Mouse (Mus musculus) stomach, embryonic 16.5 days (tissue): Measurements from ENCODE around the gene Pacsin2. TPM values are rescaled to one million over a fixed set of nuclear protein-coding genes. Genes with fewer than 3 reads are reported as not detected.
"Not testable (repeated sequence)": the region's sequence is repeated elsewhere in the genome, so short reads cannot be mapped to it uniquely, and the experiment has no call there.

ENCODE experiments used
- ATAC-seq: fragments of 200-750 bp; cut with Nextera tagmentation; 2 replicates; pipeline ENCODE4 v1.8.0; 2017; ENCODE audit warnings: moderate number of reproducible peaks, moderate TSS enrichment; ENCODE audit not compliant: insufficient read depth, low FRiP score
- H3K27ac ChIP-seq: fragments of 300-500 bp; sonication (generic); 2 replicates; pipeline ENCODE4 v1.5.1; 2014; ENCODE audit warnings: low read length
- H3K27me3 ChIP-seq: fragments of 300-500 bp; sonication (generic); 2 replicates; pipeline ENCODE4 v1.6.1; 2014; ENCODE audit warnings: low read length, control low read depth, mixed read lengths; ENCODE audit not compliant: control insufficient read depth, insufficient read depth
- H3K36me3 ChIP-seq: fragments of 300-500 bp; sonication (generic); 2 replicates; pipeline ENCODE4 v1.6.1; 2014; ENCODE audit warnings: low read length; ENCODE audit not compliant: control insufficient read depth, insufficient read depth
- H3K4me1 ChIP-seq: fragments of 300-500 bp; sonication (generic); 2 replicates; pipeline ENCODE4 v1.6.1; 2014; ENCODE audit warnings: low read length, control low read depth, mixed read lengths; ENCODE audit not compliant: control insufficient read depth, insufficient read depth
- H3K4me2 ChIP-seq: fragments of 300-500 bp; sonication (generic); 2 replicates; pipeline ENCODE4 v1.6.1; 2014; ENCODE audit warnings: low read depth, low read length, mixed read lengths
- H3K4me3 ChIP-seq: fragments of 300-500 bp; sonication (generic); replicated peaks from 2 replicates; pipeline ENCODE4 v1.5.1; 2014; ENCODE audit warnings: mild to moderate bottlenecking, low read length
- H3K9ac ChIP-seq: fragments of 300-500 bp; sonication (generic); 2 replicates; pipeline ENCODE4 v1.6.1; 2014; ENCODE audit warnings: low read length
- H3K9me3 ChIP-seq: fragments of 300-500 bp; sonication (generic); replicated peaks from 2 replicates; pipeline ENCODE4 v1.6.1; 2016; ENCODE audit warnings: low read length, control low read depth; ENCODE audit not compliant: control insufficient read depth
- whole genome bisulfite sequencing: fragments of 180-500 bp; shearing (Covaris S2); extraction: QIAGEN DNeasy Blood & Tissue Kit; methylation state at CpG from one replicate; pipeline ENCODE4 v1.1.7; 2014; 5-methylcytosine and 5-hydroxymethylcytosine counted together
- polyA plus RNA-seq: library from polyadenylated mRNA; unstranded; fragments of >200 nt; fragmentation: Nextera tagmentation; extraction: Ambion mirVana; gene quantifications from 2 replicates; pipeline ENCODE4 v1.2.1, GENCODE M21; 2015

Gene Pacsin2
- 64.5 and 67.9 TPM in 2 replicates for polyA plus RNA-seq

- no peaks in the 10 kb centered on the region for H3K36me3 ChIP-seq
- H3K4me1 ChIP-seq = peaks cover 9% of the 10 kb centered on the region
- under 1% methylated on average over 83 of the region's 88 CpGs for WGBS
- H3K27me3 ChIP-seq = no peaks in the 10 kb centered on the region
- H3K4me3 ChIP-seq = peak within 1 kb of the TSS; percentile 81
- H3K9me3 ChIP-seq = no peaks in the 10 kb centered on the region
- H3K27ac ChIP-seq = peak within 1 kb of the TSS; percentile 72
- ATAC-seq = peak; percentile 99
- H3K9ac ChIP-seq = peak within 1 kb of the TSS; percentile 86
- peak within 1 kb of the TSS; percentile 96 for H3K4me2 ChIP-seq
These were observed at the start of gene Pacsin2 for GRCm38 (mm10) chr15:83464083-83464904. TSS of gene Pacsin2 (minus strand) at chr15:83464606.

DNA sequence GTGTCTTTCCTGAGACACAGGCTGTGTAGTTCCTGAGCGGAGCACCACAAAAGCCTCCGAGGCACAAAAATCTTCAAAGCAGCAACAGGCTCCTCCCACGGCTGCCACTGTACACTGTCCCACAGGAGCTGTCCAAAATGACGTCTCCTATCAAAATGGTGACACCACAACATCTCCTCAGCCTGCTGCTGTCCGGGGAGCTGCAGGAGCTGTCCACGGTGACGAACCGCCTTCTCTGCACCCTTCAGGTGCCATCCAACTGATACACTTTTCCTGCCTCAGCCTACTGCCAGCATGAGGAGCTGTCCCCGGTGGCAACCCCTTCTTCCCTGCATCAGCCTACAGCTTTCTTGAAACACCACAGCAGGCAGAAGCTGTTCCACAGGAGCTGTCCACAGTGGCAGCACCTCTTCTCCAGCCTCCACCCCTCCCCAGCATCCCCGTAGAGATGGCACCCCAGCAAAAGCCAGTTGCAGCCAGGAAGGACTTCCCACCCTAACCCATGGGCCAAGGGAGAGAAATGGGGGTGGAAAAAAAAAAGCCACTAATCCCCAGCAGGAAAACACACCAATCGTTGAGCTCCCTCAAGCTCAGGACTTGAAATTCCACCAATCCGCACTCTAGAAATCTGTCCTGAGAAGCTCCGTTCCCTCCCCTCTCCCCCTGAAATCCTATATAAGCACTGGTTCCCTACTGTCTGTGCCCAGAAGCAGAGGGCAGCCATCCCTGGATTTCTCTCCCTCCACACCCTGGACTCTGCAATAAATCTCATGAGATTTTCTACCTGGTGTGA is 48.3 kb upstream of the Pacsin2 start:
- 65% methylated on average over 13 of the region's 13 CpGs for WGBS
- Histone ChIP-seq H3K4me3 (no peak overlapping the region), H3K4me2 (no peak overlapping the region), H3K27me3 (no peaks in the 10 kb centered on the region), H3K27ac (no peak overlapping the region), H3K9ac (no peak overlapping the region), H3K36me3 (no peaks in the 10 kb centered on the region), H3K4me1 (peaks cover 6% of the 10 kb centered on the region; the same call in 1 of the 2 replicates), H3K9me3 (no peaks in the 10 kb centered on the region)
- no peak for ATAC-seq

DNA sequence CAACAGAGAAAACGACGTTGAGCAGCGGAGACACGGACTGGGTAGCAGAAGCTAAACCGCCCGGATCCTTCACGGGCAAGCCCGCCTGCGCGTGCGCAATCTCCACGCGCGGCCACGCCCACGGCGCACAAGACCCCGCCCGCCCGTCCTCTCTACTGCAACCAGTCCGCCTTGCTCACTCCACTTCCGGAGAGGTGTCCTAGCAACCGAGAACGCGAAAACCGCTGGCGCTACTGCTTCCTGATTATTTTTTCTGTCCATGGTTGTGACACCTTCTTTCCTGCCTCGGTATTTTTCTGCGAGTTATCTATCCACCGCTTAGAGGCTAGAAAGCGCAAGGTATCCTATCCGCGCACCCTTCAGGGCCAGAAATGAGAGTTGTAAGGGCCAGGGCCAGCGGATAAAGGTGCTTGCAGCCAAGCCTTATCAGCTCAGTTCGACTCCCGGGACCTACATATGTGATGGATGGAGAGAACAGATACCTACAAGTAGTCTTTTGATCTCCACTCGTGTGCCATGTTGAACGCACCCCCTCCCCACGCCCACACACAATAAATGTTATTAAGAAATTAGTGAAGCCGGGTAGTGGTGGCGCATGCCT is 46.5 kb upstream of the Pacsin2 start, which contains the start of gene Ttll1:
Gene Ttll1, minus strand, starts transcription at position 89 of the 601 bp plus-strand sequence.
- H3K4me3 ChIP-seq = peak within 1 kb of the TSS; percentile 58
- H3K9ac ChIP-seq = peak within 1 kb of the TSS; percentile 72
- WGBS = 11% methylated on average over 41 of the region's 41 CpGs
- peaks cover 6% of the 10 kb centered on the region; the same call in 1 of the 2 replicates for H3K4me1 ChIP-seq
- peak within 1 kb of the TSS; percentile 83 for H3K4me2 ChIP-seq
- no peaks in the 10 kb centered on the region for H3K36me3 ChIP-seq
- H3K9me3 ChIP-seq = no peaks in the 10 kb centered on the region
- H3K27ac ChIP-seq = peak within 1 kb of the TSS; percentile 48; the same call in 1 of the 2 replicates
- no peaks in the 10 kb centered on the region for H3K27me3 ChIP-seq
- ATAC-seq = peak; percentile 96

DNA sequence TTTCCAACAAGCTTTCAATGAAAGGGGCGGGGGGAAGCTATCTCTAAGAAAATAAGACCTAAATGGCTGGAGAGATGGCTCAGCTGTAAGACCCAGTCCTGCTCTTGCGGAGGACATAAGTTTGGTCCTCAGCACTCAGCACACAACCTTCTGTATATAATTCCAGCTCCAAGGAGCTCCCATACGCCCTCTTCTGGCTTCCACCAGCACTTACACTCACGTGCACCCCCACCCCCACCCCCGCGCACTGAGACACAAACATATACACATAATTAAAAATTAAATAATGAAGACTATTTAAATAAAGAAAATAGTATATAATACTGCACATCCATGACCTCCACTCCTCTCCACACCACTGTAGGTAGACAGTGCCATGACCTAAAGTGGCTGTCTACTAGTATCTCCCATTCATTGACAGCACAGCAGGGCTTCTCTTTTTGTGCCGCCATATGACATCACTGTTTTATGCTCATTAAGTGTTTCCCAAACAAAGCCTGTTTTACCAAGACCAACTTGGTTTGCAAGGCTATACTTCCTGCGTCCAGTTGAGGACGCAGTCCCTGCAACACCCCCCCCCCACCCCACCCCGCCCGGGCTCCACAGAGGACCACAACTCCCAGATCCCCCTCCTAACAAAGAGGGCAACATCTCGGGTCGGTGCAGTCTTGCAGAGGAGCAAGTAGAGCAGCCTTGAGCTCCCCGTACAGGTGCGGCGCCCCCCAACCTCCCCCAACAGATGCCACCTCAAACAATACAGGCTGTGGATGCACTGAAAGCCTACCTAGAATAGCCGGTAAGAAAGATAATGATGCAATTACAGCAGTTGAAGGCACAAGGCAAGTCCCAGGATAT is 45.8 kb upstream of the Pacsin2 start:
- WGBS = 25% methylated on average over 17 of the region's 17 CpGs
- H3K4me1 ChIP-seq = peaks cover 6% of the 10 kb centered on the region; the same call in 1 of the 2 replicates
- H3K9me3 ChIP-seq = no peaks in the 10 kb centered on the region
- peak overlapping the region; percentile 48; the same call in 1 of the 2 replicates for H3K27ac ChIP-seq
- H3K4me2 ChIP-seq = peak overlapping the region; percentile 83
- peak overlapping the region; percentile 72 for H3K9ac ChIP-seq
- no peaks in the 10 kb centered on the region for H3K36me3 ChIP-seq
- peak; percentile 59; the same call in 1 of the 2 replicates for ATAC-seq
- H3K27me3 ChIP-seq = no peaks in the 10 kb centered on the region
- peak overlapping the region; percentile 58 for H3K4me3 ChIP-seq

DNA sequence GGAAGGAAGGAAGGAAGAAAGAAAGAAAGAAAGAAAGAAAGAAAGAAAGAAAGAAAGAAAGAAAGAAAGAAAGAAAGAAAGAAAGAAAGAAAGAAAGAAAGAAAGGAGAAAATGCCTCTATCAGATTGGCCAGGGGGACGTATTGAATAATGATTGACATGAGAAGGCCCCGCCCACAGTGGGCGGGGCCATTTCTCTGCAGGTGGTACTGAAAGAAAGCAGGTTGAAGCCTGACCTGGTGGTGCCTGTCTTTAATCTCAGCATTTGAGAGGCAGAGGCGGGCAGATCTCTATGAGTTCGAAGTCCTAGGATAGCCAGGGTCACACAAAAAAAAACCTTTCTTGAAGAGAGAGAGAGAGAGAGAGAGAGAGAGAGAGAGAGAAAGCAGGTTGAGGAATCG is 37.1 kb upstream of the Pacsin2 start:
- H3K4me2 ChIP-seq, H3K9me3 ChIP-seq, H3K4me1 ChIP-seq, H3K4me3 ChIP-seq, H3K27ac ChIP-seq, ATAC-seq, H3K9ac ChIP-seq, H3K36me3 ChIP-seq, H3K27me3 ChIP-seq: not testable (repeated sequence)
- 75% methylated on average over 6 of the region's 6 CpGs for WGBS

DNA sequence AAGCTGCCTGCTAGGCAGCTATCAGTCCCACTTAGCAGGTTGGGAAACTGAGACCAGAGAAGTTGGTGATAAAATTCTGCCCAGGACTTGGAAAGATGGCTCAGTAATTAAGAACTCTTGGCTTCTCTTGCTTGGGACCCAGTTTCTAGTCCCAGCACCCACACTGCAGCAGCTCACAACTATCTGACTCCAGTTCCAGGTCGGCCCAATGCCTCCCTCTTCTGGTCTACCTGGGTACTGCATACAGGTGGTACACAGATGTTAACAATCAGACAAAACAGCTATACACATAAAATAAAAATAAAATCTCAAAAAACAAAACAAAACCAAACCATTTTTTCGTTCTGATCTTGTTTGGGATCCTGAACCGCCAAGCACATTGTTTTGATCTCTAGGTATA is 35.9 kb upstream of the Pacsin2 start:
- WGBS = 62% methylated on average over 3 of the region's 3 CpGs

GRCm38 (mm10) chr15:83499211-83499755 is 34.9 kb upstream of the Pacsin2 start:
- no peak overlapping the region for H3K9ac ChIP-seq
- no peaks in the 10 kb centered on the region for H3K9me3 ChIP-seq
- H3K27me3 ChIP-seq = no peaks in the 10 kb centered on the region
- no peak overlapping the region for H3K4me2 ChIP-seq
- ATAC-seq = no peak
- H3K36me3 ChIP-seq = no peaks in the 10 kb centered on the region; the same call in 1 of the 2 replicates
- H3K4me1 ChIP-seq = no peaks in the 10 kb centered on the region
- no peak overlapping the region for H3K27ac ChIP-seq
- H3K4me3 ChIP-seq = no peak overlapping the region
- WGBS = 90% methylated on average over 10 of the region's 10 CpGs

More for the DNA sequence above, 35.9 kb upstream of the Pacsin2 start:
- Histone ChIP-seq H3K27me3 (no peaks in the 10 kb centered on the region), H3K4me3 (no peak overlapping the region), H3K4me1 (no peaks in the 10 kb centered on the region), H3K27ac (no peak overlapping the region), H3K4me2 (no peak overlapping the region), H3K9me3 (no peaks in the 10 kb centered on the region), H3K9ac (no peak overlapping the region), H3K36me3 (no peaks in the 10 kb centered on the region; the same call in 1 of the 2 replicates)
- ATAC-seq = no peak

- no peak for ATAC-seq
- 93% methylated on average over 6 of the region's 6 CpGs for WGBS
- H3K9me3 ChIP-seq = no peaks in the 10 kb centered on the region
- H3K27ac ChIP-seq = no peak overlapping the region
- no peak overlapping the region for H3K4me2 ChIP-seq
- H3K36me3 ChIP-seq = no peaks in the 10 kb centered on the region; the same call in 1 of the 2 replicates
- no peaks in the 10 kb centered on the region for H3K4me1 ChIP-seq
- H3K4me3 ChIP-seq = no peak overlapping the region
- no peaks in the 10 kb centered on the region for H3K27me3 ChIP-seq
- no peak overlapping the region for H3K9ac ChIP-seq
These were observed 32.9 kb upstream of the Pacsin2 start for GRCm38 (mm10) chr15:83497299-83497698.
